Mouse (Mus musculus) adrenal gland, adult 2 months (tissue): ENCODE data around the gene Wdr74. TPM values are rescaled to one million over a fixed set of nuclear protein-coding genes. Genes with fewer than 3 reads are reported as not detected.

ENCODE experiments used
- microRNA-seq, 2 experiments: library from miRNA; unstranded; fragments of <30 nt; microRNA quantifications; one replicate each; pipeline ENCODE4 v1.2.0; 2021
- polyA plus RNA-seq: library from polyadenylated mRNA; depleted of rRNA; stranded (reverse); fragments of >200 nt; gene quantifications from 2 replicates; pipeline ENCODE4 v1.2.3, GENCODE M21; 2012; rRNA removed
- total RNA-seq, 2 experiments: library from RNA; stranded (reverse); gene quantifications; 2 replicates each; pipeline ENCODE4 v1.2.3; 2021

The Wdr74 gene
- total and polyA plus RNA-seq, 3 experiments = 24.0 to 77.1 (median 54.3) TPM

Small RNA genes lying within 50 kb of the gene (microRNA-seq; reads per million reads assigned to microRNA genes)
- 0 reads per million in 2 experiments for gene Mir6992

Other genes starting within 250 kb of the Wdr74 start
Only the 30 nearest of the 32 such genes appear.
- under 1 TPM; 0.17 to 0.31 TPM for gene Slc22a8, start 144.6 kb upstream of the Wdr74 start, total RNA-seq
- 0.27 and 0.34 TPM in 2 replicates for gene Slc22a8, start 144.6 kb upstream of the Wdr74 start, polyA plus RNA-seq
- gene Slc22a6, start 117.8 kb upstream of the Wdr74 start, total RNA-seq = not detected
- gene Slc22a6, start 117.8 kb upstream of the Wdr74 start, polyA plus RNA-seq = 0.06 TPM in 1 of 2 replicates, not detected in the other
- gene Chrm1, start 72.0 kb upstream of the Wdr74 start, total RNA-seq = 1 to 10 TPM in 1 of 2 experiments, under 1 TPM in 1; 0.86 to 1.9 TPM
- 1.1 and 1.5 TPM in 2 replicates for gene Chrm1, start 72.0 kb upstream of the Wdr74 start, polyA plus RNA-seq
- gene Slc3a2, start 12.5 kb upstream of the Wdr74 start, total RNA-seq = 100 to 1,000 TPM; 202 to 548 TPM
- gene Slc3a2, start 12.5 kb upstream of the Wdr74 start, polyA plus RNA-seq = 162 and 192 TPM in 2 replicates
- gene 1700092M07Rik, start 4.9 kb downstream of the Wdr74 start, total RNA-seq = under 1 TPM; 0.79 to 0.84 TPM
- gene 1700092M07Rik, start 4.9 kb downstream of the Wdr74 start, polyA plus RNA-seq = not detected in 2 replicates
- gene Stx5a, start 5.6 kb downstream of the Wdr74 start, total RNA-seq = 10 to 100 TPM; 80.4 to 95.4 TPM
- gene Stx5a, start 5.6 kb downstream of the Wdr74 start, polyA plus RNA-seq = 67.1 and 73.5 TPM in 2 replicates
- 100 to 1,000 TPM; 102 to 165 TPM for gene Nxf1, start 21.2 kb downstream of the Wdr74 start, total RNA-seq
- gene Nxf1, start 21.2 kb downstream of the Wdr74 start, polyA plus RNA-seq = 43.4 and 48.0 TPM in 2 replicates
- 100 to 1,000 TPM; 114 to 134 TPM for gene Tmem223, start 35.2 kb downstream of the Wdr74 start, total RNA-seq
- gene Tmem223, start 35.2 kb downstream of the Wdr74 start, polyA plus RNA-seq = 352 and 381 TPM in 2 replicates
- 10 to 100 TPM; 60.9 to 62.7 TPM for gene Tmem179b, start 38.6 kb downstream of the Wdr74 start, total RNA-seq
- gene Tmem179b, start 38.6 kb downstream of the Wdr74 start, polyA plus RNA-seq = 163 and 218 TPM in 2 replicates
- 10 to 100 TPM; 11.9 to 17.2 TPM for gene Taf6l, start 50.6 kb downstream of the Wdr74 start, total RNA-seq
- 22.4 and 25.1 TPM in 2 replicates for gene Taf6l, start 50.6 kb downstream of the Wdr74 start, polyA plus RNA-seq
- gene Polr2g, start 62.8 kb downstream of the Wdr74 start, total RNA-seq = 100 to 1,000 TPM in 1 of 2 experiments, 10 to 100 TPM in 1; 71.9 to 103 TPM
- gene Polr2g, start 62.8 kb downstream of the Wdr74 start, polyA plus RNA-seq = 24.0 and 25.9 TPM in 2 replicates
- 1 to 10 TPM; 2.1 to 3.4 TPM for gene Zbtb3, start 66.7 kb downstream of the Wdr74 start, total RNA-seq
- gene Zbtb3, start 66.7 kb downstream of the Wdr74 start, polyA plus RNA-seq = 1.9 and 2.4 TPM in 2 replicates
- 10 to 100 TPM; 28.8 to 39.3 TPM for gene Ttc9c, start 83.5 kb downstream of the Wdr74 start, total RNA-seq
- 5.4 and 7.0 TPM in 2 replicates for gene Ttc9c, start 83.5 kb downstream of the Wdr74 start, polyA plus RNA-seq
- 10 to 100 TPM; 56.3 to 57.4 TPM for gene Hnrnpul2, start 84.2 kb downstream of the Wdr74 start, total RNA-seq
- gene Hnrnpul2, start 84.2 kb downstream of the Wdr74 start, polyA plus RNA-seq = 8.4 and 10.0 TPM in 2 replicates
- gene AC129217.1, start 93.9 kb downstream of the Wdr74 start, total RNA-seq = 10 to 100 TPM in 1 of 2 experiments, not detected in 1; 11.6 TPM
- gene AC129217.1, start 93.9 kb downstream of the Wdr74 start, polyA plus RNA-seq = not detected in 2 replicates
- 100 to 1,000 TPM; 178 to 191 TPM for gene Bscl2, start 101.6 kb downstream of the Wdr74 start, total RNA-seq
- gene Bscl2, start 101.6 kb downstream of the Wdr74 start, polyA plus RNA-seq = 373 and 386 TPM in 2 replicates
- 1 to 10 TPM; 5.7 to 7.0 TPM for gene Gng3, start 103.4 kb downstream of the Wdr74 start, total RNA-seq
- gene Gng3, start 103.4 kb downstream of the Wdr74 start, polyA plus RNA-seq = 6.8 and 7.3 TPM in 2 replicates
- 1 to 10 TPM; 2.2 to 6.2 TPM for gene Lrrn4cl, start 114.9 kb downstream of the Wdr74 start, total RNA-seq
- gene Lrrn4cl, start 114.9 kb downstream of the Wdr74 start, polyA plus RNA-seq = 1.2 and 1.3 TPM in 2 replicates
- 100 to 1,000 TPM; 197 to 224 TPM for gene Ubxn1, start 135.7 kb downstream of the Wdr74 start, total RNA-seq
- 140 and 142 TPM in 2 replicates for gene Ubxn1, start 135.7 kb downstream of the Wdr74 start, polyA plus RNA-seq
- 10 to 100 TPM; 48.7 to 76.9 TPM for gene Uqcc3, start 145.1 kb downstream of the Wdr74 start, total RNA-seq
- gene Uqcc3, start 145.1 kb downstream of the Wdr74 start, polyA plus RNA-seq = 16.0 and 18.1 TPM in 2 replicates
- gene Lbhd1, start 147.9 kb downstream of the Wdr74 start, total RNA-seq = 10 to 100 TPM in 1 of 2 experiments, 1 to 10 TPM in 1; 5.8 to 13.3 TPM
- gene Lbhd1, start 147.9 kb downstream of the Wdr74 start, polyA plus RNA-seq = 0.28 and 1.1 TPM in 2 replicates
- gene Gm49403, start 148.1 kb downstream of the Wdr74 start, total RNA-seq = not detected
- gene Gm49403, start 148.1 kb downstream of the Wdr74 start, polyA plus RNA-seq = not detected in 2 replicates
- 10 to 100 TPM; 46.8 to 53.6 TPM for gene 1810009A15Rik, start 153.0 kb downstream of the Wdr74 start, total RNA-seq
- gene 1810009A15Rik, start 153.0 kb downstream of the Wdr74 start, polyA plus RNA-seq = 4.3 and 5.6 TPM in 2 replicates
- gene Gm49416, start 153.1 kb downstream of the Wdr74 start, total RNA-seq = 1 to 10 TPM; 3.2 to 4.5 TPM
- gene Gm49416, start 153.1 kb downstream of the Wdr74 start, polyA plus RNA-seq = not detected in 2 replicates
- 10 to 100 TPM; 21.5 to 23.7 TPM for gene Ints5, start 157.2 kb downstream of the Wdr74 start, total RNA-seq
- 23.5 and 29.6 TPM in 2 replicates for gene Ints5, start 157.2 kb downstream of the Wdr74 start, polyA plus RNA-seq
- gene Ganab, start 162.2 kb downstream of the Wdr74 start, total RNA-seq = 100 to 1,000 TPM; 172 to 199 TPM
- 77.2 and 98.7 TPM in 2 replicates for gene Ganab, start 162.2 kb downstream of the Wdr74 start, polyA plus RNA-seq
- gene B3gat3, start 184.5 kb downstream of the Wdr74 start, total RNA-seq = 10 to 100 TPM; 57.0 to 70.5 TPM
- 147 and 159 TPM in 2 replicates for gene B3gat3, start 184.5 kb downstream of the Wdr74 start, polyA plus RNA-seq
- 10 to 100 TPM; 37.0 to 46.9 TPM for gene Rom1, start 193.5 kb downstream of the Wdr74 start, total RNA-seq
- gene Rom1, start 193.5 kb downstream of the Wdr74 start, polyA plus RNA-seq = 105 and 116 TPM in 2 replicates
- gene Eml3, start 193.7 kb downstream of the Wdr74 start, total RNA-seq = 10 to 100 TPM; 39.7 to 51.0 TPM
- 70.6 and 80.7 TPM in 2 replicates for gene Eml3, start 193.7 kb downstream of the Wdr74 start, polyA plus RNA-seq
- gene Mta2, start 206.0 kb downstream of the Wdr74 start, total RNA-seq = 10 to 100 TPM; 81.8 to 86.1 TPM
- gene Mta2, start 206.0 kb downstream of the Wdr74 start, polyA plus RNA-seq = 15.9 and 20.6 TPM in 2 replicates